Mouse (Mus musculus): ENCODE measurements at regions not wholly inside any gene's neighbourhood (a gene's known extent, or its start where the extent isn't known, plus 50 kb on each side); places are given as distances from the start of the nearest gene placed in this dataset.

GRCm38 (mm10) chr11:40394283-40394758 lies 300.7 kb downstream of the Mat2b start:
- Histone ChIP-seq H3K36me3 (replicated peaks; ENCODE audit: insufficient read depth, low read length) (no peaks in the 10 kb centered on the region), H3K27me3 (ENCODE audit: insufficient read depth, low read length) (no peaks in the 10 kb centered on the region), H3K27ac (ENCODE audit: low read depth) (no peak overlapping the region), H3K9me3 (ENCODE audit: low read length) (no peaks in the 10 kb centered on the region; the same call in 1 of the 2 replicates), H3K4me3 (ENCODE audit: low read depth, low read length) (no peak overlapping the region), H3K9ac (replicated peaks) (no peak overlapping the region), H3K4me1 (ENCODE audit: insufficient read depth) (no peaks in the 10 kb centered on the region), H3K4me2 (ENCODE audit: low read depth, low read length) (no peak overlapping the region)
- TF ChIP-seq CTCF (IDR thresholded peaks at IDR 0.05; ENCODE audit: low read depth) (no peak), EP300 (IDR thresholded peaks at IDR 0.05; ENCODE audit: low read depth) (no peak)
- ATAC-seq (no peak), DNase-seq (no peak)
- WGBS (ENCODE audit: insufficient replicate concordance), result 52% methylated on average over 4 of the region's 4 CpGs

GRCm38 (mm10) chr11:40380696-40381095 lies 314.3 kb downstream of the Mat2b start:
- Histone ChIP-seq H3K9me3 (ENCODE audit: low read length) (no peaks in the 10 kb centered on the region), H3K4me3 (ENCODE audit: low read depth, low read length) (no peak overlapping the region), H3K4me2 (ENCODE audit: low read depth, low read length) (no peak overlapping the region), H3K36me3 (replicated peaks; ENCODE audit: insufficient read depth, low read length) (no peaks in the 10 kb centered on the region), H3K27ac (ENCODE audit: low read depth) (no peak overlapping the region), H3K4me1 (ENCODE audit: insufficient read depth) (no peaks in the 10 kb centered on the region), H3K27me3 (ENCODE audit: insufficient read depth, low read length) (no peaks in the 10 kb centered on the region), H3K9ac (replicated peaks) (no peak overlapping the region)
- DNase-seq (no peak), ATAC-seq (no peak)
- TF ChIP-seq CTCF (IDR thresholded peaks at IDR 0.05; ENCODE audit: low read depth) (no peak), EP300 (IDR thresholded peaks at IDR 0.05; ENCODE audit: low read depth) (no peak)
- WGBS (ENCODE audit: insufficient replicate concordance), result 51% methylated on average over 3 of the region's 3 CpGs

- Histone ChIP-seq H3K9me3 (ENCODE audit: low read length) (no peaks in the 10 kb centered on the region), H3K4me1 (ENCODE audit: insufficient read depth) (no peaks in the 10 kb centered on the region), H3K27ac (ENCODE audit: low read depth) (no peak overlapping the region), H3K36me3 (replicated peaks; ENCODE audit: insufficient read depth, low read length) (no peaks in the 10 kb centered on the region), H3K9ac (replicated peaks) (no peak overlapping the region), H3K27me3 (ENCODE audit: insufficient read depth, low read length) (no peaks in the 10 kb centered on the region), H3K4me2 (ENCODE audit: low read depth, low read length) (no peak overlapping the region), H3K4me3 (ENCODE audit: low read depth, low read length) (no peak overlapping the region)
- DNase-seq, result no peak
- ATAC-seq, result no peak
- TF ChIP-seq EP300 (IDR thresholded peaks at IDR 0.05; ENCODE audit: low read depth) (no peak), CTCF (IDR thresholded peaks at IDR 0.05; ENCODE audit: low read depth) (no peak)
- WGBS (ENCODE audit: insufficient replicate concordance), result 70% methylated on average over 2 of the region's 2 CpGs
Measured at GRCm38 (mm10) chr11:40371696-40372095, 323.3 kb downstream of the Mat2b start.

- Histone ChIP-seq H3K27me3 (ENCODE audit: insufficient read depth, low read length) (no peaks in the 10 kb centered on the region), H3K4me3 (ENCODE audit: low read depth, low read length) (no peak overlapping the region), H3K4me1 (ENCODE audit: insufficient read depth) (no peaks in the 10 kb centered on the region), H3K9ac (replicated peaks) (no peak overlapping the region), H3K36me3 (replicated peaks; ENCODE audit: insufficient read depth, low read length) (no peaks in the 10 kb centered on the region), H3K9me3 (ENCODE audit: low read length) (no peaks in the 10 kb centered on the region), H3K4me2 (ENCODE audit: low read depth, low read length) (no peak overlapping the region), H3K27ac (ENCODE audit: low read depth) (no peak overlapping the region)
- DNase-seq (no peak), ATAC-seq (no peak)
- TF ChIP-seq CTCF (IDR thresholded peaks at IDR 0.05; ENCODE audit: low read depth), result no peak
- TF ChIP-seq EP300 (IDR thresholded peaks at IDR 0.05; ENCODE audit: low read depth), result no peak
Measured at GRCm38 (mm10) chr11:40366573-40366972, 328.4 kb downstream of the Mat2b start.

- H3K27ac ChIP-seq (ENCODE audit: low read depth), result no peak overlapping the region
- DNase-seq (no peak), ATAC-seq (no peak)
- WGBS (ENCODE audit: insufficient replicate concordance), result 35% methylated on average over 2 of the region's 2 CpGs
- no peak overlapping the region for H3K9ac ChIP-seq (replicated peaks)
- H3K36me3 ChIP-seq (replicated peaks; ENCODE audit: insufficient read depth, low read length), result no peaks in the 10 kb centered on the region
- no peaks in the 10 kb centered on the region for H3K27me3 ChIP-seq (ENCODE audit: insufficient read depth, low read length)
- TF ChIP-seq CTCF (IDR thresholded peaks at IDR 0.05; ENCODE audit: low read depth) (no peak), EP300 (IDR thresholded peaks at IDR 0.05; ENCODE audit: low read depth) (no peak)
- no peak overlapping the region for H3K4me3 ChIP-seq (ENCODE audit: low read depth, low read length)
- no peaks in the 10 kb centered on the region for H3K9me3 ChIP-seq (ENCODE audit: low read length)
- H3K4me2 ChIP-seq (ENCODE audit: low read depth, low read length), result no peak overlapping the region
- H3K4me1 ChIP-seq (ENCODE audit: insufficient read depth), result no peaks in the 10 kb centered on the region
Measured at GRCm38 (mm10) chr11:40362530-40363185, 332.3 kb downstream of the Mat2b start.
